Mouse (Mus musculus): Measurements from ENCODE around the gene Vmn1r227. TPM values are rescaled to one million over a fixed set of nuclear protein-coding genes. Genes with fewer than 3 reads are reported as not detected.

Vmn1r227 gene
- not detected for polyA plus RNA-seq (2014; fragmentation: Illumina TruSeq; extraction: RNeasy Lipid Tissue Mini Kit (QIAGEN cat#74804); ENCODE audit: low read depth, low replicate concordance)

DNA sequence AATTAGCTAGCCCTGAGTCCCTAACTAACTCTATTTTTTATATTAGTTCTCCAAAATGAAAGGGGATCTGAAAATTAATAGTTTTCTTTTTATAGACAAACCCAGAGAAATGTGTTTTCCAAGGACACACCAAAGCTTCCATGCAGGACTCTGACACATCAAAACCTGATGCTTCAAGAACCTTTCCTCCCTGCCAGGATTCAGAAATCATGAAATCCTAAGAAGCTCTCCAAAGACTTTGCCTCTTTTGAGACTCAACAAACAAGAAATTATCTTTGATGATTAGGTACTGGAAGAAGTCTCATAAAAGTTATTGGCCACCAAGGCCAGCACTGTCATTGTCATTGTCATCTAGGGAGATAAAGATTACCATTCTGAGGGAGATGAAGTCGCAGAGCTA lies at the start of gene Vmn1r227:
Vmn1r227 (plus strand) TSS at position 301 of the 400 bp plus-strand sequence.

DNA sequence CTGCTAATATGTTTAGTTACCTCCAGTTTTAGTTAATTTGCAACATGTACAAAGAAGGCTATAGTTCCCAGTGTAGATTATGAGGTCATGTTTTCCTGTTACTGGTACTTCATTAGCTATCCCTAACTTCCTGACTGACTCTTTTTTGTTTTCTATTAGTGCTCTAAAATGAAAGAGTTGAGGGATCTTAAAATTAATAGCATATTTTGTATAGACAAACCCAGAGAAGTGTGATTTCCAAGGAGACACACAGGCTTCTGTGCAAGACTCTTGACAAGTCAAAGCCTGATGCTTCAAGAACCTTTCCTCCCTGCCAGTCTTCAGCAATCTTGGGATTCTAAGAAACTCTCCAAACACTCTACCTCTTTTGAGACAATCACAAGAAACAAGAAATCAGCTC lies 47.1 kb upstream of the Vmn1r227 start, which contains the start of gene Vmn1r226:
Vmn1r226 (plus strand) TSS at position 301 of the 400 bp plus-strand sequence.

GRCm38 (mm10) chr17:20786057-20786456 lies 56.4 kb downstream of the Vmn1r227 start, which contains the start of gene Vmn1r228:
Gene Vmn1r228 (minus strand): TSS chr17:20786157.

Other genes starting within 250 kb of the Vmn1r227 start
- gene Vmn2r108, start 248.5 kb upstream of the Vmn1r227 start, polyA plus RNA-seq (2014; fragmentation: Illumina TruSeq; extraction: RNeasy Lipid Tissue Mini Kit (QIAGEN cat#74804); ENCODE audit: low read depth, low replicate concordance): not detected
- gene Vmn1r225, start 231.7 kb upstream of the Vmn1r227 start, polyA plus RNA-seq (2014; fragmentation: Illumina TruSeq; extraction: RNeasy Lipid Tissue Mini Kit (QIAGEN cat#74804); ENCODE audit: low read depth, low replicate concordance): not detected
- not detected for gene Vmn2r109, start 165.1 kb upstream of the Vmn1r227 start, polyA plus RNA-seq (2014; fragmentation: Illumina TruSeq; extraction: RNeasy Lipid Tissue Mini Kit (QIAGEN cat#74804); ENCODE audit: low read depth, low replicate concordance)
- not detected for gene Vmn2r110, start 133.4 kb upstream of the Vmn1r227 start, polyA plus RNA-seq (2014; fragmentation: Illumina TruSeq; extraction: RNeasy Lipid Tissue Mini Kit (QIAGEN cat#74804); ENCODE audit: low read depth, low replicate concordance)
- gene Fpr-rs3, start 105.0 kb upstream of the Vmn1r227 start, polyA plus RNA-seq (2014; fragmentation: Illumina TruSeq; extraction: RNeasy Lipid Tissue Mini Kit (QIAGEN cat#74804); ENCODE audit: low read depth, low replicate concordance): not detected
- not detected for gene Vmn1r226, start 47.0 kb upstream of the Vmn1r227 start, polyA plus RNA-seq (2014; fragmentation: Illumina TruSeq; extraction: RNeasy Lipid Tissue Mini Kit (QIAGEN cat#74804); ENCODE audit: low read depth, low replicate concordance)
- gene Vmn1r228, start 56.3 kb downstream of the Vmn1r227 start, polyA plus RNA-seq (2014; fragmentation: Illumina TruSeq; extraction: RNeasy Lipid Tissue Mini Kit (QIAGEN cat#74804); ENCODE audit: low read depth, low replicate concordance): not detected
- not detected for gene Vmn1r229, start 81.7 kb downstream of the Vmn1r227 start, polyA plus RNA-seq (2014; fragmentation: Illumina TruSeq; extraction: RNeasy Lipid Tissue Mini Kit (QIAGEN cat#74804); ENCODE audit: low read depth, low replicate concordance)
- gene Vmn1r230, start 110.6 kb downstream of the Vmn1r227 start, polyA plus RNA-seq (2014; fragmentation: Illumina TruSeq; extraction: RNeasy Lipid Tissue Mini Kit (QIAGEN cat#74804); ENCODE audit: low read depth, low replicate concordance): not detected
- gene Vmn1r231, start 175.2 kb downstream of the Vmn1r227 start, polyA plus RNA-seq (2014; fragmentation: Illumina TruSeq; extraction: RNeasy Lipid Tissue Mini Kit (QIAGEN cat#74804); ENCODE audit: low read depth, low replicate concordance): not detected
- gene Vmn1r232, start 189.9 kb downstream of the Vmn1r227 start, polyA plus RNA-seq (2014; fragmentation: Illumina TruSeq; extraction: RNeasy Lipid Tissue Mini Kit (QIAGEN cat#74804); ENCODE audit: low read depth, low replicate concordance): not detected
- gene Ppp2r1a, start 215.5 kb downstream of the Vmn1r227 start, polyA plus RNA-seq (2014; fragmentation: Illumina TruSeq; extraction: RNeasy Lipid Tissue Mini Kit (QIAGEN cat#74804); ENCODE audit: low read depth, low replicate concordance): 29.4 TPM